Mouse (Mus musculus) E14TG2a.4 (cell line): ENCODE results near the gene Hoxa10.
A peak's percentile ranks its signal among the peaks of the same experiment; 100 is the strongest.

Experiments used
- H3K27me3 ChIP-seq: 2 replicates; pipeline ENCODE4 v1.6.1; 2014; ENCODE audit warnings: low read length, control low read depth; ENCODE audit not compliant: insufficient read depth
- H3K36me3 ChIP-seq: 2 replicates; pipeline ENCODE4 v1.6.1; 2014; ENCODE audit warnings: low read length, control low read depth; ENCODE audit not compliant: insufficient read depth
- H3K4me1 ChIP-seq: replicated peaks from 2 replicates; pipeline ENCODE4 v1.6.1; 2014; ENCODE audit warnings: low read depth, low read length, control low read depth
- H3K4me3 ChIP-seq: replicated peaks from 2 replicates; pipeline ENCODE4 v1.5.1; 2014; ENCODE audit warnings: mild to moderate bottlenecking, low read length
- H3K9me3 ChIP-seq: 2 replicates; pipeline ENCODE4 v1.6.1; 2014; ENCODE audit warnings: low read length, control low read depth
- CTCF ChIP-seq: conservative IDR thresholded peaks from 2 replicates; pipeline ENCODE4 v1.5.1; 2014; ENCODE audit warnings: low read length
- NANOG ChIP-seq: IDR thresholded peaks from 2 replicates; pipeline ENCODE4 v1.6.1; 2014; ENCODE audit warnings: borderline replicate concordance, low read length, mixed read lengths
- POU5F1 ChIP-seq: IDR thresholded peaks from 2 replicates; pipeline ENCODE4 v1.6.1; 2014; ENCODE audit warnings: low read length, borderline replicate concordance

The Hoxa10 gene

GRCm38 (mm10) chr6:52245040-52245756, 4.5 kb upstream of the Hoxa10 start:
- Histone ChIP-seq H3K9me3 (peaks cover 2% of the 10 kb centered on the region; the same call in 1 of the 2 replicates), H3K4me1 (peaks cover 80% of the 10 kb centered on the region), H3K36me3 (no peaks in the 10 kb centered on the region), H3K27me3 (peaks cover 98% of the 10 kb centered on the region), H3K4me3 (no peak overlapping the region; the same call in none of the 2 replicates)
- TF ChIP-seq POU5F1 (no peak), NANOG (no peak), CTCF (no peak)

- peaks cover 98% of the 10 kb centered on the region for H3K27me3 ChIP-seq
- H3K36me3 ChIP-seq, result no peaks in the 10 kb centered on the region
- no peak for TF ChIP-seq NANOG
- no peak for TF ChIP-seq POU5F1
- TF ChIP-seq CTCF, result no peak
- no peak overlapping the region; the same call in 1 of the 2 replicates for H3K4me3 ChIP-seq
- peaks cover 2% of the 10 kb centered on the region; the same call in 1 of the 2 replicates for H3K9me3 ChIP-seq
- H3K4me1 ChIP-seq, result peaks cover 83% of the 10 kb centered on the region
Observed at GRCm38 (mm10) chr6:52244471-52245039, 3.9 kb upstream of the Hoxa10 start.

- H3K36me3 ChIP-seq, result no peaks in the 10 kb centered on the region
- TF ChIP-seq POU5F1 (no peak), NANOG (no peak), CTCF (no peak)
- no peak overlapping the region for H3K4me3 ChIP-seq
- H3K9me3 ChIP-seq, result peaks cover 2% of the 10 kb centered on the region; the same call in 1 of the 2 replicates
- peaks cover 96% of the 10 kb centered on the region for H3K27me3 ChIP-seq
- H3K4me1 ChIP-seq, result peaks cover 76% of the 10 kb centered on the region
Observed at GRCm38 (mm10) chr6:52243681-52244121, 3.0 kb upstream of the Hoxa10 start.

GRCm38 (mm10) chr6:52242801-52243332, 2.2 kb upstream of the Hoxa10 start:
- peaks cover 68% of the 10 kb centered on the region for H3K4me1 ChIP-seq
- H3K27me3 ChIP-seq, result peaks cover 96% of the 10 kb centered on the region
- TF ChIP-seq NANOG, result no peak
- H3K9me3 ChIP-seq, result 0 out of 2 replicates have a peak, but pooled peaks cover 2% of the 10 kb centered on the region
- no peak overlapping the region for H3K4me3 ChIP-seq
- no peaks in the 10 kb centered on the region for H3K36me3 ChIP-seq

GRCm38 (mm10) chr6:52241001-52241621, 457 bp upstream of the Hoxa10 start:
- Histone ChIP-seq H3K4me1 (peaks cover 58% of the 10 kb centered on the region), H3K36me3 (no peaks in the 10 kb centered on the region), H3K4me3 (peak overlapping the region; percentile 51), H3K27me3 (peaks cover 97% of the 10 kb centered on the region), H3K9me3 (peaks cover 2% of the 10 kb centered on the region; the same call in 1 of the 2 replicates)
- no peak for TF ChIP-seq NANOG
- TF ChIP-seq CTCF, result no peak
- no peak for TF ChIP-seq POU5F1

- Histone ChIP-seq H3K4me3 (peak overlapping the region; percentile 51), H3K27me3 (peaks cover 97% of the 10 kb centered on the region), H3K4me1 (peaks cover 51% of the 10 kb centered on the region), H3K9me3 (peaks cover 2% of the 10 kb centered on the region; the same call in 1 of the 2 replicates), H3K36me3 (no peaks in the 10 kb centered on the region)
- TF ChIP-seq NANOG, result no peak
- no peak for TF ChIP-seq CTCF
- TF ChIP-seq POU5F1, result no peak
Observed at GRCm38 (mm10) chr6:52239625-52240388, 847 bp downstream of the Hoxa10 start.

- Histone ChIP-seq H3K4me1 (peaks cover 48% of the 10 kb centered on the region), H3K9me3 (peaks cover 2% of the 10 kb centered on the region; the same call in 1 of the 2 replicates), H3K27me3 (peaks cover 97% of the 10 kb centered on the region), H3K36me3 (no peaks in the 10 kb centered on the region), H3K4me3 (no peak overlapping the region)
- no peak for TF ChIP-seq NANOG
- no peak for TF ChIP-seq CTCF
- TF ChIP-seq POU5F1, result no peak
Observed at GRCm38 (mm10) chr6:52238976-52239375, 1.7 kb downstream of the Hoxa10 start.
